Mouse (Mus musculus): Measurements from ENCODE around the gene Lpar4. TPM values are rescaled to one million over a fixed set of nuclear protein-coding genes. Genes with fewer than 3 reads are reported as not detected.

Lpar4 gene
- polyA plus RNA-seq (2012; rRNA removed): 0.17 and 0.78 TPM in 2 replicates

GRCm38 (mm10) chrX:106920175-106920827, at the start of gene Lpar4:
Gene Lpar4 (plus strand): TSS chrX:106920625.
- no peak for TF ChIP-seq POLR2A (IDR thresholded peaks at IDR 0.05; ENCODE audit: borderline replicate concordance, extremely low read depth, low read depth, low read length)
- TF ChIP-seq CTCF (IDR thresholded peaks at IDR 0.05; ENCODE audit: insufficient read depth, low read length): no peak
- H3K4me3 ChIP-seq (replicated peaks; ENCODE audit: extremely low read depth, low read depth, low read length): peak within 1 kb of the TSS; percentile 68
- 30% methylated on average over 11 of the region's 11 CpGs for WGBS
- H3K4me1 ChIP-seq (ENCODE audit: control insufficient read depth, insufficient read depth, low read length): peaks cover 2% of the 10 kb centered on the region; the same call in 1 of the 2 replicates
- peak; percentile 8 for DNase-seq

DNA sequence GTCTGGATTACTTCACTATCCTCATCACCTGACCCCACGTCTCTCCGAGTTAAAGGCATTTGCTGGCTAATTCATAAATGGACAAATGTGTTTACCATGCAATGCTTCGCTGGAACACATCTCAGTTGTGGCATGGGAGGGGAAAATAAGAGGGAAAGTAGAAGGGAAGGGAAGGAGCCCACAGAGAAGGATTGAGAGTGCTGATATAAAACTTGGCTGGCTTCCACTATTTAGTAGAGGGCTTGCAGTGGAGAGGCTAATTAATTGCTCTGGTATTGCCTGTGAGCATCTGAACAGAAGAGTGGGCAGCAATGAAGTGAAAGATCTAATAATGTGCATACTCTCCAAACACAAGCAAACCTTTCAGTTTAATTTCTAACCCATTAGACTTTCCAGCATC, 49.0 kb upstream of the Lpar4 start:
- 38% methylated on average over 3 of the region's 3 CpGs for WGBS
- Histone ChIP-seq H3K4me3 (replicated peaks; ENCODE audit: extremely low read depth, low read depth, low read length) (no peak overlapping the region), H3K4me1 (ENCODE audit: control insufficient read depth, insufficient read depth, low read length) (no peaks in the 10 kb centered on the region)
- no peak for DNase-seq
- TF ChIP-seq POLR2A (IDR thresholded peaks at IDR 0.05; ENCODE audit: borderline replicate concordance, extremely low read depth, low read depth, low read length) (no peak), CTCF (IDR thresholded peaks at IDR 0.05; ENCODE audit: insufficient read depth, low read length) (no peak)

DNA sequence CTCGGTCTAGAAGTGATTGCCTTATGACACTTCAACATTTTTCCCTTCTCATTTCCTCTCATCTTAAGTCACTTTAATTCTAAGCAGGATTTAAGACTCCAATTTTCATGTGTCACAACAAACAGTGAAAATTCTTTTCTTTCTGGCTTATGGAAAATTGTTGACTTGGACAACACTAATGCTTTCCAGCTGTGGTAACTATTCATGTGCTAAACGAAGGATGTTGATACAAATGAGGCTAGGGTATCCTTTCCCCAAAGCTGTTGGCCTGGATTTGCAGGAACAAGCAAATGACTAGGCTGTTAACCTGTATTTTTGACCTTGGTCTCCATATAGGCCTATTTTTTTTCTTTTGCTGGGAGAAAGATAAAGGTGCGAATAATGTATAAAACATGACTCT, 48.5 kb upstream of the Lpar4 start:
- WGBS: 37% methylated on average over 3 of the region's 3 CpGs
- Histone ChIP-seq H3K4me1 (ENCODE audit: control insufficient read depth, insufficient read depth, low read length) (no peaks in the 10 kb centered on the region), H3K4me3 (replicated peaks; ENCODE audit: extremely low read depth, low read depth, low read length) (no peak overlapping the region)
- TF ChIP-seq POLR2A (IDR thresholded peaks at IDR 0.05; ENCODE audit: borderline replicate concordance, extremely low read depth, low read depth, low read length) (no peak), CTCF (IDR thresholded peaks at IDR 0.05; ENCODE audit: insufficient read depth, low read length) (no peak)
- DNase-seq: no peak

GRCm38 (mm10) chrX:106872315-106872714, 48.1 kb upstream of the Lpar4 start:
- no peaks in the 10 kb centered on the region for H3K4me1 ChIP-seq (ENCODE audit: control insufficient read depth, insufficient read depth, low read length)
- TF ChIP-seq CTCF (IDR thresholded peaks at IDR 0.05; ENCODE audit: insufficient read depth, low read length) (no peak), POLR2A (IDR thresholded peaks at IDR 0.05; ENCODE audit: borderline replicate concordance, extremely low read depth, low read depth, low read length) (no peak)
- no peak for DNase-seq
- 51% methylated on average over 4 of the region's 4 CpGs for WGBS
- H3K4me3 ChIP-seq (replicated peaks; ENCODE audit: extremely low read depth, low read depth, low read length): no peak overlapping the region

DNA sequence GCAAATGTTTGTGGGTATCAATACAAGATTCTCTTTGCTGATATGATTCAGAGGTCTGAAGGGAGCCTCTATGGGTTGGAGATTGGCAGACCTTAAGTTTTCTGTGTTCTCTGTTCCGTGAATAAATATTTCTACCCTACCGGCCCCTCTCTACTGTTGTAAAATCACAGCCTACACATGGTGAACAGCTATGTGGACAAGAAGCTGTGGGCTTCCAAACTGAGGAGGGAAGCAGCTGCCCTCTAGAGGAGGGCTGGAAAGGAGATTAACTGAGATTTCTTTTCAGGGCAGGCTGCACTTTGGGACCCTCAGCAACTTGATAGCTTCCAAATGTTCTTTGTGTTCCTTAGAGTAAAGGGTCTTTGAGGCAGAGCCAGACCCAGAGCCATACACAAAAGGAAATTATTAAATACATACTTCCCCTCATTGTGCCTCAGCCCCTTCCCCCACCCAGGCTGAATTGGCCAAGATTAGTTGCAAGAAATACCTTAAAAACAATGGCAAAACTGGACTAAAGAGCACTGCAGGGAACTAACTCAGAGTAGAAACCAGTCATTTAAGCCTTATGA, 22.6 kb upstream of the Lpar4 start:
- 58% methylated on average over 2 of the region's 2 CpGs for WGBS
- DNase-seq: no peak
- Histone ChIP-seq H3K4me3 (replicated peaks; ENCODE audit: extremely low read depth, low read depth, low read length) (no peak overlapping the region), H3K4me1 (ENCODE audit: control insufficient read depth, insufficient read depth, low read length) (no peaks in the 10 kb centered on the region)
- TF ChIP-seq POLR2A (IDR thresholded peaks at IDR 0.05; ENCODE audit: borderline replicate concordance, extremely low read depth, low read depth, low read length) (no peak), CTCF (IDR thresholded peaks at IDR 0.05; ENCODE audit: insufficient read depth, low read length) (no peak)

- H3K4me3 ChIP-seq (replicated peaks; ENCODE audit: extremely low read depth, low read depth, low read length): peak overlapping the region; percentile 68
- H3K4me1 ChIP-seq (ENCODE audit: control insufficient read depth, insufficient read depth, low read length): peaks cover 2% of the 10 kb centered on the region; the same call in 1 of the 2 replicates
Observed at GRCm38 (mm10) chrX:106920828-106921619, 599 bp downstream of the Lpar4 start.

DNA sequence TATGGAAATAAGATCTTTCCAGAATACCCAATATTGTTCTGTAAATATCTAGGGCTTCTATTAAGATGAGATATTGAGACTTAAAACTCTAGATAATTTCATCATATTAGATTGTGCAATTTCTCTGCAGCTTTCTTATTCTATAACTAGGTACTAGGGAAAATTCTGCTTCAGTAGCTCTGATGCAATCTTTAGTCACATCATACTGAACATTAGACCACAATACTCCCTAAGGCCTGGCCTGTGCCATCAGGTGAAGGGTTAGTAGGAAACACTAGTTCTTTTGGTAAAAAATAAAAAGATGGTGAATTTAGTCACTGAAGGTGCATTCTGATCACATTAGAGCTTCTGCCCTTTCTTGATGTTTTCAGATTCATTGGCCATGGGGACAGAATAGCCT, 4.1 kb downstream of the Lpar4 start:
- DNase-seq: no peak
- TF ChIP-seq POLR2A (IDR thresholded peaks at IDR 0.05; ENCODE audit: borderline replicate concordance, extremely low read depth, low read depth, low read length) (no peak), CTCF (IDR thresholded peaks at IDR 0.05; ENCODE audit: insufficient read depth, low read length) (no peak)
- Histone ChIP-seq H3K4me1 (ENCODE audit: control insufficient read depth, insufficient read depth, low read length) (peaks cover 2% of the 10 kb centered on the region; the same call in 1 of the 2 replicates), H3K4me3 (replicated peaks; ENCODE audit: extremely low read depth, low read depth, low read length) (no peak overlapping the region)

More at GRCm38 (mm10) chrX:106920828-106921619, 599 bp downstream of the Lpar4 start:
- TF ChIP-seq CTCF (IDR thresholded peaks at IDR 0.05; ENCODE audit: insufficient read depth, low read length) (no peak), POLR2A (IDR thresholded peaks at IDR 0.05; ENCODE audit: borderline replicate concordance, extremely low read depth, low read depth, low read length) (no peak)
- 18% methylated on average over 9 of the region's 9 CpGs for WGBS
- no peak for DNase-seq

DNA sequence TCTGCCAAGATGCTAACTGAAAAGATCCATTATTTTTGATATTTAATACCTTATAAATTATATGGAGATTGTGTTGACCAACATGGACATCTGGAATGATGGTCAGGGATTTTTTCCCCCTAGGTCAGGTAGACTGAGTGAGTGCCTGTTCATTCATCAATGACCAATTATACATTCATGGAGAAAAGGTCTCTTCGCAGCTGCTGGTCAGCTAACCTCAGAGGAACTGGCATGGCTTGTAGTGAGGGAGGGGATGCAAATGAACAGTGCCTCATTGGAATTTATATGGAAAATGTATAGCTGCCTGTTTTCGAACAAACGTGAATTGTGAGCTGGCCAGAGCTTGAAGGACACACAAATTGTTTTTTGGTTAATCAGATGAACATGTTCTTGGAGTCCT, 18.9 kb downstream of the Lpar4 start:
- TF ChIP-seq CTCF (IDR thresholded peaks at IDR 0.05; ENCODE audit: insufficient read depth, low read length) (no peak), POLR2A (IDR thresholded peaks at IDR 0.05; ENCODE audit: borderline replicate concordance, extremely low read depth, low read depth, low read length) (no peak)
- Histone ChIP-seq H3K4me3 (replicated peaks; ENCODE audit: extremely low read depth, low read depth, low read length) (no peak overlapping the region), H3K4me1 (ENCODE audit: control insufficient read depth, insufficient read depth, low read length) (no peaks in the 10 kb centered on the region)
- no peak for DNase-seq
- WGBS: 77% methylated on average over 3 of the region's 3 CpGs

GRCm38 (mm10) chrX:106950558-106950957, 30.1 kb downstream of the Lpar4 start:
- WGBS: 71% methylated on average over 1 of the region's 1 CpGs
- DNase-seq: no peak
- no peaks in the 10 kb centered on the region for H3K4me1 ChIP-seq (ENCODE audit: control insufficient read depth, insufficient read depth, low read length)
- TF ChIP-seq POLR2A (IDR thresholded peaks at IDR 0.05; ENCODE audit: borderline replicate concordance, extremely low read depth, low read depth, low read length) (no peak), CTCF (IDR thresholded peaks at IDR 0.05; ENCODE audit: insufficient read depth, low read length) (no peak)
- H3K4me3 ChIP-seq (replicated peaks; ENCODE audit: extremely low read depth, low read depth, low read length): no peak overlapping the region
